Mouse (Mus musculus): ENCODE measurements around the gene Afap1l2.

DNA sequence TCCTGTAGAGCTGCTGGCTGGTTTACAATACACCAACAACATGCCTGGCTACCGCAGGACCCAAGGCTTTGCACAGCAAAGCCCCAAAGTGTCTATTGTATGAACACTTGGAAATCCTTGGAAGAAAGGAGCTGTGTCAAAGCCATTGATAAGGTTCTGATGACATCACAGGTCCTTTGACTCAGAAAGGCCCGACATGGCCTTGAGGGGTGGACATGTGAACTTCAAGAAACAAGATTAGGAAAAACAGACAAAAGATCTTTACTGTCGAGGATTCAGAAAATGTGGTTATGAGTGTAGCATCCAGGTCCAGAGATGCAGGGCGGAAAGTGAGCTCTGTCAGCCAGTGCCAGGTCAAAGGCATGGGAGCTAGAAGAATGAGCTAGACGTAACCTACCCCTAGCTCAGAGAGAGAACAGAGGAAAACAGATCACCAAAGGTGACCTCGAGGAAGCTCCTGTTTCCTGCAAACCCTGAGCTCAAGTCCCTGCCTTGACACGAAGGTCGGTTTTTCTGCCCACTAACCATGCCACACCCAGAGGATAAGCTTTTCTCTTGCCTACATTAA is 15.0 kb downstream of the Afap1l2 start:
- TF ChIP-seq TAL1 (IDR thresholded peaks at IDR 0.05; ENCODE audit: low read length) = no peak
- no peak for TF ChIP-seq GATA1 (IDR thresholded peaks at IDR 0.05; ENCODE audit: low read length)
